Mouse (Mus musculus) olfactory bulb, adult 2 months (tissue): ENCODE measurements around the gene Habp4. TPM values are rescaled to one million over a fixed set of nuclear protein-coding genes. Genes with fewer than 3 reads are reported as not detected.

ENCODE experiments used
- H3K27ac ChIP-seq: fragments of 200-500 bp; 2 replicates; pipeline ENCODE4 v1.5.1; 2012; ENCODE audit warnings: low read depth, low read length; ENCODE audit not compliant: insufficient read depth
- H3K4me1 ChIP-seq: fragments of 200-500 bp; 2 replicates; pipeline ENCODE4 v1.6.1; 2012; ENCODE audit warnings: low read length; ENCODE audit not compliant: control insufficient read depth, insufficient read depth
- H3K4me3 ChIP-seq: fragments of 200-500 bp; 2 replicates; pipeline ENCODE4 v1.5.1; 2012; ENCODE audit warnings: mild to moderate bottlenecking, low read depth, low read length, moderate library complexity; ENCODE audit not compliant: insufficient read depth
- CTCF ChIP-seq: fragments of 200-500 bp; IDR thresholded peaks from 2 replicates; pipeline ENCODE4 v1.5.1; 2012; ENCODE audit warnings: low read depth, mild to moderate bottlenecking, low read length, moderate library complexity; ENCODE audit not compliant: insufficient read depth
- POLR2A ChIP-seq: fragments of 200-500 bp; IDR thresholded peaks from 2 replicates; pipeline ENCODE4 v1.6.1; 2012; ENCODE audit warnings: mild to moderate bottlenecking, low read depth, low read length, moderate library complexity; ENCODE audit not compliant: insufficient read depth
- WGBS: fragments of 180-500 bp; shearing (Covaris S2); methylation state at CpG from one replicate; pipeline ENCODE4 v1.1.7; 2018; 5-methylcytosine and 5-hydroxymethylcytosine counted together
- polyA plus RNA-seq: library from polyadenylated mRNA; stranded (reverse); fragments of >200 nt; gene quantifications from 2 replicates; pipeline ENCODE4 v1.2.4, GENCODE M21; 2012; ENCODE audit warnings: low replicate concordance; ENCODE audit not compliant: missing spikeins, insufficient read depth, insufficient read length

The Habp4 gene
- polyA plus RNA-seq, 1 experiment: not detected

- Histone ChIP-seq H3K4me3 (no peak overlapping the region), H3K4me1 (no peaks in the 10 kb centered on the region), H3K27ac (no peak overlapping the region)
- WGBS: 92% methylated on average over 6 of the region's 6 CpGs
- no peak for TF ChIP-seq POLR2A
- no peak for TF ChIP-seq CTCF
These were observed 46.5 kb downstream of the Habp4 start for GRCm38 (mm10) chr13:64208146-64208545.

- no peak overlapping the region for H3K4me3 ChIP-seq
- no peak for TF ChIP-seq CTCF
- no peak for TF ChIP-seq POLR2A
- no peaks in the 10 kb centered on the region for H3K4me1 ChIP-seq
- no peak overlapping the region for H3K27ac ChIP-seq
- WGBS: 72% methylated on average over 5 of the region's 5 CpGs
These were observed 50.5 kb downstream of the Habp4 start for GRCm38 (mm10) chr13:64211995-64212603.

DNA sequence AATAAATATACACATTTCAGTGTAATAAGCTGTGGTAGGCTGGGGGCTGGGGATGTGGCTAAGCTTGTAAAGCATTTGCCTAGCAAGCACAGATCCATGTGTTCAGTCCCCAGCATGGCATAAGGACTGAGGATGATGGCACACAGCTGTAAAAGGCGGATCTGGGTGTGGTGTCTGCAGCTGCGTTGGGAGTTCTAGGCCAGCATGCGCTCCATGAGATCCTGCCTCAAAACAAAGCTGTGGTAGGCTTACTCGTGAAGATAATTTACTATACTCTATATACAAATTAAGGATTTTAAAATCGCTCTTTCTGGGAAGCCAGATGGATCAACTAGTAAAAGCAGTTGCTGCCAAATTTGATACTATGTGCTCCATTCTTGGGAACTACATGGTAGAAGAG lies 53.3 kb downstream of the Habp4 start:
- 84% methylated on average over 5 of the region's 5 CpGs for WGBS
- H3K27ac ChIP-seq: no peak overlapping the region
- H3K4me3 ChIP-seq: no peak overlapping the region
- H3K4me1 ChIP-seq: no peaks in the 10 kb centered on the region
- TF ChIP-seq POLR2A: no peak
- no peak for TF ChIP-seq CTCF

DNA sequence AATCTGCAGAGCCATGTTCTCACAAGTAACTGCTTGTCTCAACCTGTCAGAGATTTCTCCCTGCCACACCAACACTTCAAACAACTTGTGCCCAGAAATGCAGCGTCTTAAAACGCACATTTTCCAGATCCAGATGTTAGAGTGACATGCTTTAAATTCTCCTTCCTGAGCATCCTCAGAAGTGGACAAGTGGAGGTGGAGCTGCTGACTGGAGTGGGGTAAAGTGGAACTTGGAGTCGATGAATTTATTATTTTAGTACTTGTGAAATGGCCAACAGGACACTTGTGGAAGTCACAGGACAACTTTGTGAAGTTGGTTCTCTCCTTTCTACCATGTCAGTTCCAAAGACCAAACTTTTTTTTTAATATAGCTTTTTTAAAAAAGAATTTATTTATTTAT lies 64.1 kb downstream of the Habp4 start:
- no peak for TF ChIP-seq POLR2A
- no peak overlapping the region for H3K4me3 ChIP-seq
- H3K4me1 ChIP-seq: no peaks in the 10 kb centered on the region
- H3K27ac ChIP-seq: no peak overlapping the region
- WGBS: 94% methylated on average over 3 of the region's 3 CpGs

GRCm38 (mm10) chr13:64226725-64227124 lies 65.1 kb downstream of the Habp4 start:
- Histone ChIP-seq H3K4me1 (no peaks in the 10 kb centered on the region), H3K4me3 (no peak overlapping the region), H3K27ac (no peak overlapping the region)
- 93% methylated on average over 4 of the region's 4 CpGs for WGBS
- no peak for TF ChIP-seq CTCF
- TF ChIP-seq POLR2A: no peak

DNA sequence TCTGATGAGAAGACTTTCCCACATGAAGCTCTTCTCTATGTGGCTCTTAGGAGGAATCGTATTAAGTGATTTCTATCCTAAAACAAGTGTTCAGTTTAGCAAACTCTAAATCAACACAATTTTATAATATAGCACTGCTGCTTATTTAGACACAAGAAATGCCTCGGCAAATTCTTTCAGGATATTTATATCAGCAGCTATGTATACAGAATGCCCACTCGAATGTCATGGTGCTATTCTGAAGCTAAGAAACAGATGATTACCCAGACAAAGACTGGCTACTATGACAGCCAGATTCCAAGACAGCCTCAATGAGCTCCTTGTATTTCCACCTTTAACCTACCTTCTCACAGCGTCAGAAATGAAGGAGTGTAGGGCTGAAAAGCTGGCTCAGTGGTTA lies 71.5 kb downstream of the Habp4 start:
- Histone ChIP-seq H3K27ac (no peak overlapping the region), H3K4me1 (no peaks in the 10 kb centered on the region), H3K4me3 (no peak overlapping the region)
- no peak for TF ChIP-seq CTCF
- WGBS: 80% methylated on average over 4 of the region's 4 CpGs

DNA sequence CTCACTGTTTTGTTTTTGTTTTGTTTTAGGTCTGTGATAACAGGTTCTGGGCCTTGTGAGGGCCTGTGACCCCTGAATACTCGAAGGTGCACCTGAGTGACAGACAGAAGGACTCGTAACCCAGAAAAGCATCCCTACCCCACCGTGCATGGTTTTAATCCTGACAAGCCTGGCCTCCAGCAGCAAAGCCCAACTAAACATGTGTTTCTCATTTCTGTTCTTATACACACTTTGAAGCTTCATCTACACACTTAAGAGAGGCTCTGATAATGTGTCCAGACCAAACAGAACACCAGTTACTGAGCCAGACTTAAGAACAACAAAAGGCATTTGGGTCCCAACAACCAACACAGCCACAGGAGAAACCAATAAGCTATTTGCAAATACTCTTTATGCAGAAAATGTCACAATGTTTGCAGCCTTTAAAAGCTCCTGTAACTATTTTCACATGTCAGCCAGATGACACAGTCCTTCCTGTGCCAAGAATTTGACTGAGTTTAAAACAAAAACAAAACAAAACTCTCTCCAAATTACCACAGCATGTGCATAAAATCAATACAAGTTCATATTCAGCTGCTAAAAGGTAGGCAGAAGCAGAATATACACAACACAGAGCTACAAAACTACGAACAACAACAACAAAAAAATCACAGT lies 73.6 kb downstream of the Habp4 start:
- no peak for TF ChIP-seq POLR2A
- no peak for TF ChIP-seq CTCF
- 80% methylated on average over 4 of the region's 4 CpGs for WGBS
- no peaks in the 10 kb centered on the region for H3K4me1 ChIP-seq
- no peak overlapping the region for H3K4me3 ChIP-seq
- no peak overlapping the region for H3K27ac ChIP-seq

DNA sequence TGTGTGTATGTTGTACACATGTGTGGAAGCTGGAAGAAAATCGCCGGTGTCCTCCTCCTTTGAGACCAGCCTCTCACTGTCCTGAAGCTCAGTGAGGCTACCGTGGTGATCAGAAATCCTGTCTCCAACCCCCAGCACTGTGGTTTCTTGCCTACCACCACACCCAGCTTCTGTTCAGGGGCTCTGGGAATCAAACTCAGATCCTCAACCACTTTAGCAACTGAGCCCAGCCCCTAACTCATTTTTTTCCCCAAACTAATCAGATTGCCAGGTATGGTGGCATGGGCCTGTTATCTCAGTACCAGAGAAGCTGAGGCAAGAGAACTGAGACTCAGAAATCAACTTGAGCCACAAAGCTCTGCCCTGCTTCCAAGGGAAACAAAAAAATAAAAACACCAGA lies 74.2 kb downstream of the Habp4 start:
- TF ChIP-seq POLR2A (no peak), CTCF (no peak)
- 79% methylated on average over 3 of the region's 3 CpGs for WGBS
- H3K4me3 ChIP-seq: no peak overlapping the region
- no peak overlapping the region for H3K27ac ChIP-seq
- H3K4me1 ChIP-seq: no peaks in the 10 kb centered on the region; the same call in 1 of the 2 replicates

Other genes with a start within 250 kb of the Habp4 start
- gene Hsd17b3, start 72.6 kb upstream of the Habp4 start, polyA plus RNA-seq: not detected in 2 replicates
- gene Slc35d2, start 32.5 kb upstream of the Habp4 start, polyA plus RNA-seq: not detected in 2 replicates
- not detected in 2 replicates for gene Zfp367, start 8.6 kb upstream of the Habp4 start, polyA plus RNA-seq
- gene Cdc14b, start 113.5 kb downstream of the Habp4 start, polyA plus RNA-seq: not detected in 2 replicates
- not detected in 2 replicates for gene Aaed1, start 150.9 kb downstream of the Habp4 start, polyA plus RNA-seq
- gene Ctsl, start 209.1 kb downstream of the Habp4 start, polyA plus RNA-seq: 723 and 1,283 TPM in 2 replicates